Mouse (Mus musculus): Measurements from ENCODE around the gene Rab26.

Gene Rab26

DNA sequence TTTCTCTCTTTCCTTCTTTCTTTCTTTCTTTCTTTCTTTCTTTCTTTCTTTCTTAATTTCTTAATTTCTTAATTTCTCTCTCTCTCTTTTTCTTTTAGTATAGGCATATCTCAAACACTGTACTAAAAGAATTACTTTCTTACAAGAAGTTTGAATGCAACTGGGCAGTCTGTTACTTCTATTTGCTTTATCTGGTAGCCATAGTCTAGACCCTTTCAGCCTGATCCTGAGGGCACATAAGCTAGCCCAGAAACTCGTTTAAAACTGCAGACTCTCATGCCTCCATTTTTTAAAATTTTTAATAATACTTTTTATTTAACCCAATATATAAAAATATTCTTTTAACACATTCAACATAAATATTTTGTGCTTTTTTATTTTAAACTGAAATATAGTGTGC, 54.6 kb downstream of the Rab26 start:
- DNase-seq (ENCODE audit: low read depth in 2 of 2, low spot score in 2 of 2), result no peak

DNA sequence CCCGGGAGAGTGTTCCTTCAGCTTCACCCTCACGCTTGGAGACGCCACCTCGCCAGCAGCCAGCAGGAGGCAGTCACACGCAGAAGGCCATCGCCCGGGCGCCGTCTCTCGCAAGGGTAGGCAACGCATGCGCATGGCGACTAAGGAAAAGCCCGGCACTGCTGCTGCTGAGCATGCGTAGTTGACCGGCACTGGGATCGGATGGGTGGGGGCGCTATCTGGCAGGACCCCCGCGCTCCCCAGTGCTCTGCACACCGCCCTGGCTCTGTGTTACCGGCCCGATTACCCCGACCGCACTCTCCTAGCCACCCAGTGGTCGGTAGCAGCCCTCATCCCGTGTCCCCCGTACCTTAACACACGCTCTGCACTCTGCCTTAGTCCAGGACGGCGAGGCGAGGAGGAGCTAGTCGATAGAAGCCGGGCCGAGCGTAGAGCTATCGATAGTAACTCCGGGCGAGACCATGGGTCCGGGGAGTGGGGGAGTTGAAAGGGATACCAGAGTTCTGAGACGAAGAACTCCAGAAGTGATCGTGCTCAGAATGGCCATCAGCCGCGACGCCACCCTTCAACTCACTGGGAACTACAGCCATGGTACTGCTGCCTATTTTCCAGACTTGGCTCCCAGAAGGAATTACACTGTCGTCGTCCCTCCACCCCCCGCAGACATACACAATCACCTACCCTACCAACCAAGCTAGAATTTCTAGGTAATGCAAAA, 55.2 kb downstream of the Rab26 start, which contains the start of gene Mlst8:
Gene Mlst8 (minus strand): TSS at position 416 of the 718 bp plus-strand sequence.
- DNase-seq (ENCODE audit: low read depth in 2 of 2, low spot score in 2 of 2), result peak; percentile 95 to 97

DNA sequence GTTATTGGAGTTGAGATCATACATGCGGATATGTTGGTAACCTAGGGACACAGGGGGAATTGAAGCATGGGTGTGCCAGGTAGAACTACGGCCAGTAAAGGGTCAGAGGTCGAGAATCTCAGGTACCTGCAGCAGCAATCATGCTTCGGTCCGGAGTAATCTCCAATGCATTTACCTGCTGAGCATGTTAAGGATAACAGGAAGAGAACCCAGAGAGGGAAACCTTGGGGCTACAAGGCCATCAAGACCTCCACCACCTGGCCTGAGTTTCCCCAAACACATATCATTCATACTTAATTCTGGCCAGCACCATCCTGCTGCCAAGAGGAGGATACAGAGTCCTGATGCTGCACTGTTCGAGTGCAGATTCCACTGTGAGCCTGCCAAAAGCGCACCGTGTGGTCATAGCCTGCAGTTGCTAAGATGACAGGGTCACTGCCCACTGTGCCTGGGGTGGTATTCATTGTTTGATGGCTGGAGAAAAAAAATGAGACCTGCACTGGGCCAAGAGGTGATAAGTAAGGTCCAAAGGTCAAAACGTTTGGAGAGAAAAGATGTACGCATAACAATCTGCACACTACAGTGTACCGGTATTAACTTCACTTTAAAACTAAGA, 55.9 kb downstream of the Rab26 start:
- no peak for DNase-seq (ENCODE audit: low read depth in 2 of 2, low spot score in 2 of 2)

Data from CD8-positive naive resting alpha-beta T cell, adult 2 months (primary cell).